Mouse (Mus musculus) stomach, embryonic 15.5 days (tissue): ENCODE data around the gene Mogs. TPM values are rescaled to one million over a fixed set of nuclear protein-coding genes. Genes with fewer than 3 reads are reported as not detected.

Experiments used
- ATAC-seq: fragments of 200-750 bp; cut with Nextera tagmentation; 2 replicates; pipeline ENCODE4 v1.8.0; 2017; ENCODE audit warnings: low read depth, moderate number of reproducible peaks, moderate TSS enrichment; ENCODE audit not compliant: insufficient read depth, low FRiP score
- H3K27ac ChIP-seq: fragments of 300-500 bp; sonication (generic); 2 replicates; pipeline ENCODE4 v1.5.1; 2015; ENCODE audit warnings: mild to moderate bottlenecking, inconsistent platforms
- H3K27me3 ChIP-seq: fragments of 300-500 bp; sonication (generic); replicated peaks from 2 replicates; pipeline ENCODE4 v1.6.1; 2015; ENCODE audit warnings: inconsistent platforms
- H3K36me3 ChIP-seq: fragments of 300-500 bp; sonication (generic); 2 replicates; pipeline ENCODE4 v1.6.1; 2015; ENCODE audit warnings: inconsistent platforms
- H3K4me1 ChIP-seq: fragments of 300-500 bp; sonication (generic); 2 replicates; pipeline ENCODE4 v1.6.1; 2015; ENCODE audit warnings: inconsistent platforms
- H3K4me2 ChIP-seq: fragments of 300-500 bp; sonication (generic); 2 replicates; pipeline ENCODE4 v1.6.1; 2015; ENCODE audit warnings: mild to moderate bottlenecking, inconsistent platforms
- H3K4me3 ChIP-seq: fragments of 300-500 bp; sonication (generic); replicated peaks from 2 replicates; pipeline ENCODE4 v1.5.1; 2015; ENCODE audit warnings: inconsistent platforms
- H3K9ac ChIP-seq: fragments of 300-500 bp; sonication (generic); 2 replicates; pipeline ENCODE4 v1.6.1; 2015; ENCODE audit warnings: inconsistent platforms
- H3K9me3 ChIP-seq: fragments of 300-500 bp; sonication (generic); 2 replicates; pipeline ENCODE4 v1.6.1; 2016; ENCODE audit warnings: inconsistent platforms
- WGBS: fragments of 180-500 bp; shearing (Covaris S2); methylation state at CpG from one replicate; pipeline ENCODE4 v1.1.7; 2015; 5-methylcytosine and 5-hydroxymethylcytosine counted together
- polyA plus RNA-seq: library from polyadenylated mRNA; unstranded; fragments of >200 nt; fragmentation: Nextera tagmentation; extraction: Ambion mirVana; gene quantifications from 2 replicates; pipeline ENCODE4 v1.2.1, GENCODE M21; 2015

Mogs gene
- polyA plus RNA-seq, 1 experiment from 2014 or later: 53.6 TPM

- Histone ChIP-seq H3K9ac (peak overlapping the region; percentile 53), H3K27ac (peak overlapping the region; percentile 87), H3K4me1 (peaks cover 8% of the 10 kb centered on the region; the same call in 1 of the 2 replicates), H3K27me3 (peaks cover 43% of the 10 kb centered on the region), H3K4me3 (peak overlapping the region; percentile 66), H3K36me3 (no peaks in the 10 kb centered on the region), H3K9me3 (no peaks in the 10 kb centered on the region), H3K4me2 (peak overlapping the region; percentile 98)
- peak; percentile 92 for ATAC-seq
- WGBS: under 1% methylated on average over 46 of the region's 46 CpGs
Observed at GRCm38 (mm10) chr6:83078324-83078858, 36.9 kb upstream of the Mogs start.

DNA sequence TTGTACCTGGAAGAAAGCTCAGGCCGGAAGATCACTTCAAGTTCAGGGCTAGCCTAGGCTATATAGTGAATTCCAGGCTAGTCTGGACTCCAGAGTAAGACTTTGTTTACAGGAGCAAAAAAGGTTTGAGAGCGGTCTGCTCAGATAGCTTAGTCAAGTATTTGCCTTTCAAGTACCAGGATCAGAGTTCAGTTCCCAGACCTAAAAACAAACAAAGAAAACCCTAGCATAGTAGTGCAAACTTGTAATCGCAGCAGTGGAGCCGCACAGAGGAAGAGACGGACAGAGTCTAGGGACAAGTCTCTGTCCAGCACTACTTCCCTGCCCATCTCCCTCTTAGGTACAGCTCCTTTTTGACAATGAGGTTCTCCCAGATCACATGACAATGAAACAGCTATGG is 35.1 kb upstream of the Mogs start:
- no peak overlapping the region for H3K27ac ChIP-seq
- WGBS: 92% methylated on average over 5 of the region's 5 CpGs

DNA sequence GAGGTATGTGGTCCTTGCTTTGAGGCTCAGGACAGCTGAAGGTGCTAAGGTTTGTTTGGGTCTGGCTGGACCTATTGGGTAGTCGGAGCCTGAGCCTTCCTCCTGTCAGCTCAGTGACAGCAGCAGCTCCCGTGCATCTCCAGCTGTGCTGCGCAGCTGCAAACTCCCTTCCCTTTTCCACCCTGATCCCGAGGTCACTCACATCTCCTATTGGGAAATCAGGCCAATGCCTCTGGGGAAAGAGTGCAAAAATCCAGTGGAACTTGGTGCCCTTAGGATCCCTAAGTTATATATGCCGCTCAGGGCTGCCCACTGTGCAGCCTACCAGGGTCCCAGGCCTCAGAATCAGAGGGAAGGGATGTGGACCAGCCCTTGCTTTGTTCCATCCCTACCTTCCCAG is 31.8 kb upstream of the Mogs start:
- peaks cover 20% of the 10 kb centered on the region for H3K4me1 ChIP-seq
- H3K4me2 ChIP-seq: no peak overlapping the region

More for the DNA sequence above, 35.1 kb upstream of the Mogs start:
- no peaks in the 10 kb centered on the region for H3K36me3 ChIP-seq
- no peak overlapping the region for H3K4me2 ChIP-seq
- H3K9me3 ChIP-seq: no peaks in the 10 kb centered on the region
- no peak overlapping the region for H3K4me3 ChIP-seq
- H3K9ac ChIP-seq: no peak overlapping the region
- H3K27me3 ChIP-seq: peaks cover 46% of the 10 kb centered on the region
- ATAC-seq: no peak
- peaks cover 8% of the 10 kb centered on the region; the same call in 1 of the 2 replicates for H3K4me1 ChIP-seq

GRCm38 (mm10) chr6:83084477-83084876 is 30.8 kb upstream of the Mogs start:
- no peak overlapping the region for H3K27ac ChIP-seq

More for the DNA sequence above, 31.8 kb upstream of the Mogs start:
- peaks cover 59% of the 10 kb centered on the region for H3K27me3 ChIP-seq
- WGBS: 21% methylated on average over 5 of the region's 5 CpGs
- ATAC-seq: no peak
- H3K9me3 ChIP-seq: no peaks in the 10 kb centered on the region
- no peak overlapping the region for H3K9ac ChIP-seq
- no peak overlapping the region for H3K27ac ChIP-seq
- H3K36me3 ChIP-seq: no peaks in the 10 kb centered on the region
- no peak overlapping the region for H3K4me3 ChIP-seq

GRCm38 (mm10) chr6:83086121-83087035 is 28.9 kb upstream of the Mogs start, which contains the start of gene Lbx2:
Lbx2 (plus strand) TSS chr6:83086367.
- no peak for ATAC-seq
- no peaks in the 10 kb centered on the region for H3K36me3 ChIP-seq
- no peaks in the 10 kb centered on the region for H3K9me3 ChIP-seq
- H3K4me2 ChIP-seq: peak within 1 kb of the TSS; percentile 48
- no peak within 1 kb of the TSS for H3K27ac ChIP-seq
- 6% methylated on average over 41 of the region's 42 CpGs for WGBS
- H3K9ac ChIP-seq: no peak within 1 kb of the TSS
- H3K4me3 ChIP-seq: peak within 1 kb of the TSS; percentile 25
- H3K27me3 ChIP-seq: peaks cover 79% of the 10 kb centered on the region
- H3K4me1 ChIP-seq: peaks cover 14% of the 10 kb centered on the region

More at GRCm38 (mm10) chr6:83084477-83084876, 30.8 kb upstream of the Mogs start:
- H3K27me3 ChIP-seq: peaks cover 67% of the 10 kb centered on the region
- 12% methylated on average over 6 of the region's 6 CpGs for WGBS
- H3K4me2 ChIP-seq: no peak overlapping the region
- H3K36me3 ChIP-seq: no peaks in the 10 kb centered on the region
- no peak for ATAC-seq
- no peak overlapping the region for H3K9ac ChIP-seq
- H3K4me3 ChIP-seq: no peak overlapping the region
- no peaks in the 10 kb centered on the region for H3K9me3 ChIP-seq
- H3K4me1 ChIP-seq: peaks cover 14% of the 10 kb centered on the region

GRCm38 (mm10) chr6:83087205-83087925 is 27.9 kb upstream of the Mogs start:
- no peaks in the 10 kb centered on the region for H3K9me3 ChIP-seq
- H3K27ac ChIP-seq: no peak overlapping the region
- no peak for ATAC-seq
- peaks cover 14% of the 10 kb centered on the region for H3K4me1 ChIP-seq
- peak overlapping the region; percentile 25 for H3K4me3 ChIP-seq
- peak overlapping the region; percentile 48 for H3K4me2 ChIP-seq
- no peaks in the 10 kb centered on the region for H3K36me3 ChIP-seq
- H3K9ac ChIP-seq: no peak overlapping the region
- WGBS: 2% methylated on average over 47 of the region's 47 CpGs
- H3K27me3 ChIP-seq: peaks cover 78% of the 10 kb centered on the region

DNA sequence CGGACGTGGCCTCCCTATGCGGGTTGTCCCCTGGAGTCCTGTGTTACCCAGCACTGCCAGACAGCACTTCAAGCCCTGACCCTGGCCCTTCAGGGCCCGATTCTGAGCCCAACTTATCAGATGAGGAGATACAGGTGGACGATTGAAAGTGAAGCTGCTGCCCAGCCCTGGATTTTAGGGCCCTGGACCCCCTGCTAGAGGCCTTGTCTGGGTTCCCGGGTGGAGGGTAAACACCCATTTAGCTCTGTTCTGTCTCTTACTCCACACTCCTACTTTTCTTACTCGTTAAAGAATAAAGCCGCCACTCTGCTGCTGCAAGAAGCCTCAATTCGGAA is 27.4 kb upstream of the Mogs start:
- Histone ChIP-seq H3K27ac (no peak overlapping the region), H3K9ac (no peak overlapping the region), H3K4me2 (peak overlapping the region; percentile 48), H3K4me1 (peaks cover 14% of the 10 kb centered on the region), H3K4me3 (peak overlapping the region; percentile 25), H3K9me3 (no peaks in the 10 kb centered on the region), H3K27me3 (peaks cover 73% of the 10 kb centered on the region), H3K36me3 (no peaks in the 10 kb centered on the region)
- 15% methylated on average over 9 of the region's 9 CpGs for whole genome bisulfite sequencing
- ATAC-seq: no peak

DNA sequence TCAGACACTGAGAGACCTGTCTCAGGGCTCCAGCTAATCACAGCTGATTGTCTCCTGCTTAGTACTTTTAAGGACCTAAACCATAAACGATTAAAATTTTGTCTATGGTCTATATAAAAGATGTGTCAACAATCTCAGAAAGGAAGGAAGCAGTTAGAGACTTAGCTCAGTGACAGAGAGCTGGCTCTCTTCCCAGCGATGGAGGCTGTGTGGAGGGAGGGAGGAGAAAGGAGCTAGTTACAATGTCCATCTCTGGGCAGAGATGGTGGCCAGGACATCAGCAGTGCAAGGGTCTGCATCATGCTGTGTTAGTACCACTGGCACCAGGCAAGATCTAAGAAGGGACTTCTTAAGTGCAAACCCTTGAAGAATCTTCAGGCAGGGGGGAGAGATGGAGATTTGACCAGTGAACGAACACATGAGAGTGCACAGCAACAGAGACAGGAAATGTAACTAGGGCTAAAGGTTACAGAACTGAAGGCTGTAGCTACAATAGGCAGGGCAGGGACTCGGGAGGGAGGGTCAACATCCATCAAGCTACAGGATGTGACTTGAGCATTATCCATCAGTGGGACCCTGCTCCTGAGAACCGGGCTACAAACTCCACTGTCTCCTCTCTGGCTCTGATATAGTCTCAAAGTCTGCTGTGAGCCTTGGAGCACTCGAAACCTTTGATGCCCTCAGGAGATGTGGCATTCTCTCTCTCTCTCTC is 22.7 kb upstream of the Mogs start:
- WGBS: 27% methylated on average over 6 of the region's 6 CpGs
- H3K4me2 ChIP-seq: no peak overlapping the region
- peaks cover 39% of the 10 kb centered on the region for H3K27me3 ChIP-seq
- no peak overlapping the region for H3K9ac ChIP-seq
- no peaks in the 10 kb centered on the region for H3K9me3 ChIP-seq
- H3K36me3 ChIP-seq: no peaks in the 10 kb centered on the region
- ATAC-seq: no peak; the same call in 1 of the 2 replicates
- H3K4me3 ChIP-seq: no peak overlapping the region
- peaks cover 3% of the 10 kb centered on the region for H3K4me1 ChIP-seq
- H3K27ac ChIP-seq: no peak overlapping the region

GRCm38 (mm10) chr6:83095968-83096367 is 19.3 kb upstream of the Mogs start:
- WGBS: 42% methylated on average over 6 of the region's 6 CpGs
- Histone ChIP-seq H3K27ac (no peak overlapping the region), H3K4me2 (no peak overlapping the region), H3K4me1 (peaks cover 2% of the 10 kb centered on the region; the same call in 1 of the 2 replicates), H3K4me3 (no peak overlapping the region), H3K9me3 (no peaks in the 10 kb centered on the region), H3K9ac (no peak overlapping the region), H3K36me3 (no peaks in the 10 kb centered on the region), H3K27me3 (peaks cover 10% of the 10 kb centered on the region; the same call in 1 of the 2 replicates)
- no peak for ATAC-seq

DNA sequence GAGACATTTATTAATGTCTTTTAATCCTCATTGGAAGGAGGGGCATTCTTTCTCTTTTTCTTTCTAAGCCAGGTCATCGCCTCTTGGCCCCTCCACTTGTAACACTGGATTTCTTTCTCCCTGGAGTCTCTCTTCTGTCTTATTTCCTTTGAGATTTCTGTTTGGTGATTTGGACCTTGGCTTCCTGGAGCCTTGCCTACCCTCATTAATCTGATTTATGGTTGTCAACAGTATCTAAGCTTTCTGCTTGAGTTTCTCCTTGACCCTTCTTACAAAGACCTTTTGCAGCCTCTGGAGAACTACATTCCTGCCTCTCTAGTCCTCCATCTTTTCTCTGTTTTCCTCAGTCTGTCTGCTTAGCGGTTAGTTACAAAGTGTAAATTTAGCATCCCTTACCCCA is 16.9 kb upstream of the Mogs start:
- Histone ChIP-seq H3K4me1 (peaks cover 17% of the 10 kb centered on the region), H3K36me3 (no peaks in the 10 kb centered on the region), H3K27ac (no peak overlapping the region), H3K4me3 (no peak overlapping the region), H3K9ac (no peak overlapping the region), H3K27me3 (0 out of 2 replicates have a peak, but pooled peaks cover 10% of the 10 kb centered on the region), H3K9me3 (no peaks in the 10 kb centered on the region), H3K4me2 (no peak overlapping the region)
- 48% methylated on average over 2 of the region's 2 CpGs for WGBS
- no peak for ATAC-seq

DNA sequence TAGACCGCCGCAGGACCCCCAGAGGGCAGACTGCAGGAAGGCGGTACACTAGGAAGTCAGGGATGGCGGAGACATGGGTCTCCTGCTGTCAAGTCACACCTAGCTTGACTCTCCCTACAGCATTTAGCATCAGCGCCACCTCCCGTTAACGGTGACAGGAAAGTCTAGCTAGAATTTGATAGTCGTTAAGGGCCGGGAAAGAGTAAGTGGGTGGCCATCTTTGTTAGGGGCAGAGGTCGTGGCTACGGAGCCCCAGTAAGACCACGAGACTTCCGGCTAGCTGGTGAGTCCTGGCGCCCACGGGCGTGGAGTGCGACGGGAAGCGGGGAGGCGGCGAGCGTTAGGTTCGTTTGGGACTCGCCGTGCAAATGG is 14.0 kb upstream of the Mogs start, which contains the start of the genes Ccdc142 and Gm42688:
Gene Ccdc142, plus strand, starts transcription at position 286 of the 372 bp plus-strand sequence.
Gene Gm42688, plus strand, starts transcription at position 302 of the 372 bp plus-strand sequence.
- Histone ChIP-seq H3K9ac (peak within 1 kb of the TSS; percentile 70), H3K4me2 (peak within 1 kb of the TSS; percentile 99), H3K36me3 (no peaks in the 10 kb centered on the region), H3K9me3 (no peaks in the 10 kb centered on the region), H3K4me1 (peaks cover 19% of the 10 kb centered on the region), H3K27ac (peak within 1 kb of the TSS; percentile 85), H3K27me3 (no peaks in the 10 kb centered on the region), H3K4me3 (peak within 1 kb of the TSS; percentile 73)
- WGBS: 0% methylated on average over 25 of the region's 25 CpGs
- peak; percentile 88 for ATAC-seq
